Mouse (Mus musculus) hindbrain, embryonic 11.5 days (tissue): ENCODE measurements around the gene Dcdc2c. TPM values are rescaled to one million over a fixed set of nuclear protein-coding genes. Genes with fewer than 3 reads are reported as not detected.
A peak's percentile ranks its signal among the peaks of the same experiment; 100 is the strongest.

Source experiments
- ATAC-seq: fragments of 200-750 bp; cut with Nextera tagmentation; 2 replicates; pipeline ENCODE4 v1.8.0; 2017; ENCODE audit warnings: mild to moderate bottlenecking, moderate TSS enrichment, moderate library complexity; ENCODE audit not compliant: low FRiP score
- DNase-seq: peaks from one replicate; pipeline ENCODE4 v3.0.0-alpha.2; 2015; ENCODE audit warnings: low spot score
- H3K27ac ChIP-seq: fragments of 300-500 bp; sonication (generic); 2 replicates; pipeline ENCODE4 v1.5.1; 2014; ENCODE audit warnings: mild to moderate bottlenecking, low read depth, low read length
- H3K27me3 ChIP-seq: fragments of 300-500 bp; sonication (generic); 2 replicates; pipeline ENCODE4 v1.6.1; 2014; ENCODE audit warnings: mild to moderate bottlenecking, low read length, moderate library complexity, mixed read lengths; ENCODE audit not compliant: control insufficient read depth, insufficient read depth
- H3K36me3 ChIP-seq: fragments of 300-500 bp; sonication (generic); 2 replicates; pipeline ENCODE4 v1.6.1; 2014; ENCODE audit warnings: mild to moderate bottlenecking, low read length, moderate library complexity, mixed read lengths; ENCODE audit not compliant: control insufficient read depth, insufficient read depth
- H3K4me1 ChIP-seq: fragments of 300-500 bp; sonication (generic); replicated peaks from 2 replicates; pipeline ENCODE4 v1.6.1; 2014; ENCODE audit warnings: low read length, mixed read lengths; ENCODE audit not compliant: control insufficient read depth, insufficient read depth
- H3K4me2 ChIP-seq: fragments of 300-500 bp; sonication (generic); replicated peaks from 2 replicates; pipeline ENCODE4 v1.6.1; 2014; ENCODE audit warnings: mild to moderate bottlenecking, low read depth, low read length
- H3K4me3 ChIP-seq: fragments of 300-500 bp; sonication (generic); 2 replicates; pipeline ENCODE4 v1.5.1; 2014; ENCODE audit warnings: low read depth, low read length
- H3K9ac ChIP-seq: fragments of 300-500 bp; sonication (generic); 2 replicates; pipeline ENCODE4 v1.6.1; 2014; ENCODE audit warnings: low read depth, low read length
- H3K9me3 ChIP-seq: fragments of 300-500 bp; sonication (generic); 2 replicates; pipeline ENCODE4 v1.6.1; 2016; ENCODE audit warnings: low read length; ENCODE audit not compliant: control insufficient read depth
- WGBS: fragments of 180-500 bp; shearing (Covaris S2); extraction: QIAGEN DNeasy Blood & Tissue Kit; methylation state at CpG from one replicate; pipeline ENCODE4 v1.1.7; 2014; 5-methylcytosine and 5-hydroxymethylcytosine counted together
- polyA plus RNA-seq: library from polyadenylated mRNA; unstranded; fragments of >200 nt; fragmentation: Nextera tagmentation; extraction: Ambion mirVana; gene quantifications from 2 replicates; pipeline ENCODE4 v1.2.1, GENCODE M21; 2014

Gene Dcdc2c
- polyA plus RNA-seq, 1 experiment from 2014 or later = 0.22 TPM

GRCm38 (mm10) chr12:28582423-28582822 lies 30.2 kb upstream of the Dcdc2c start, which contains the start of gene Allc:
Allc (minus strand) TSS chr12:28582523.
- no peak within 1 kb of the TSS for H3K9ac ChIP-seq
- H3K36me3 ChIP-seq = no peaks in the 10 kb centered on the region
- H3K4me1 ChIP-seq = no peaks in the 10 kb centered on the region
- H3K4me2 ChIP-seq = no peak within 1 kb of the TSS
- 91% methylated on average over 8 of the region's 8 CpGs for WGBS
- H3K9me3 ChIP-seq = no peaks in the 10 kb centered on the region
- no peaks in the 10 kb centered on the region for H3K27me3 ChIP-seq
- DNase-seq (no peak), ATAC-seq (no peak)
- H3K4me3 ChIP-seq = no peak within 1 kb of the TSS
- no peak within 1 kb of the TSS for H3K27ac ChIP-seq

GRCm38 (mm10) chr12:28579132-28579531 lies 26.9 kb upstream of the Dcdc2c start:
- H3K4me3 ChIP-seq = no peak overlapping the region
- H3K4me2 ChIP-seq = no peak overlapping the region
- H3K27me3 ChIP-seq = no peaks in the 10 kb centered on the region
- H3K4me1 ChIP-seq = no peaks in the 10 kb centered on the region
- H3K36me3 ChIP-seq = no peaks in the 10 kb centered on the region
- peak; percentile 47 for DNase-seq
- no peak for ATAC-seq
- no peak overlapping the region for H3K27ac ChIP-seq
- no peaks in the 10 kb centered on the region for H3K9me3 ChIP-seq
- WGBS = 32% methylated on average over 4 of the region's 4 CpGs
- no peak overlapping the region for H3K9ac ChIP-seq

GRCm38 (mm10) chr12:28578147-28578546 lies 25.9 kb upstream of the Dcdc2c start:
- 86% methylated on average over 3 of the region's 3 CpGs for WGBS

GRCm38 (mm10) chr12:28575366-28576070 lies 23.3 kb upstream of the Dcdc2c start:
- H3K4me1 ChIP-seq = no peaks in the 10 kb centered on the region
- WGBS = 77% methylated on average over 6 of the region's 6 CpGs
- no peaks in the 10 kb centered on the region for H3K27me3 ChIP-seq
- no peaks in the 10 kb centered on the region for H3K36me3 ChIP-seq
- no peak overlapping the region for H3K9ac ChIP-seq
- no peak overlapping the region for H3K4me3 ChIP-seq
- no peak overlapping the region for H3K4me2 ChIP-seq
- no peak overlapping the region for H3K27ac ChIP-seq
- no peaks in the 10 kb centered on the region for H3K9me3 ChIP-seq
- DNase-seq (no peak), ATAC-seq (no peak)

More at GRCm38 (mm10) chr12:28578147-28578546, 25.9 kb upstream of the Dcdc2c start:
- H3K27me3 ChIP-seq = no peaks in the 10 kb centered on the region
- no peak overlapping the region for H3K4me3 ChIP-seq
- no peaks in the 10 kb centered on the region for H3K4me1 ChIP-seq
- no peak overlapping the region for H3K27ac ChIP-seq
- ATAC-seq (no peak), DNase-seq (no peak)
- H3K9me3 ChIP-seq = no peaks in the 10 kb centered on the region
- no peaks in the 10 kb centered on the region for H3K36me3 ChIP-seq
- H3K9ac ChIP-seq = no peak overlapping the region
- no peak overlapping the region for H3K4me2 ChIP-seq

- Histone ChIP-seq H3K9me3 (no peaks in the 10 kb centered on the region), H3K9ac (no peak overlapping the region), H3K4me2 (no peak overlapping the region), H3K27ac (no peak overlapping the region), H3K4me3 (no peak overlapping the region), H3K27me3 (no peaks in the 10 kb centered on the region), H3K4me1 (no peaks in the 10 kb centered on the region), H3K36me3 (no peaks in the 10 kb centered on the region)
- no peak for ATAC-seq
- DNase-seq = no peak
- 89% methylated on average over 2 of the region's 2 CpGs for WGBS
Measured at GRCm38 (mm10) chr12:28572241-28572640, 20.0 kb upstream of the Dcdc2c start.

- Histone ChIP-seq H3K27ac (no peak overlapping the region), H3K36me3 (no peaks in the 10 kb centered on the region), H3K4me1 (no peaks in the 10 kb centered on the region), H3K9me3 (no peaks in the 10 kb centered on the region), H3K4me2 (no peak overlapping the region), H3K9ac (no peak overlapping the region), H3K27me3 (no peaks in the 10 kb centered on the region), H3K4me3 (no peak overlapping the region)
- 64% methylated on average over 18 of the region's 18 CpGs for WGBS
- no peak for DNase-seq
- no peak for ATAC-seq
Measured at GRCm38 (mm10) chr12:28551775-28552174, 424 bp downstream of the Dcdc2c start.

GRCm38 (mm10) chr12:28548887-28549286 lies 3.3 kb downstream of the Dcdc2c start:
- DNase-seq = no peak
- Histone ChIP-seq H3K4me2 (no peak overlapping the region), H3K4me3 (no peak overlapping the region), H3K4me1 (no peaks in the 10 kb centered on the region), H3K27me3 (no peaks in the 10 kb centered on the region), H3K9me3 (no peaks in the 10 kb centered on the region), H3K27ac (no peak overlapping the region), H3K9ac (no peak overlapping the region), H3K36me3 (no peaks in the 10 kb centered on the region)
- WGBS = 73% methylated on average over 4 of the region's 4 CpGs
- no peak for ATAC-seq

GRCm38 (mm10) chr12:28514264-28514775 lies 37.9 kb downstream of the Dcdc2c start:
- Histone ChIP-seq H3K36me3 (no peaks in the 10 kb centered on the region), H3K4me1 (no peaks in the 10 kb centered on the region), H3K4me2 (no peak overlapping the region), H3K27ac (no peak overlapping the region), H3K4me3 (no peak overlapping the region), H3K9ac (no peak overlapping the region), H3K27me3 (no peaks in the 10 kb centered on the region), H3K9me3 (no peaks in the 10 kb centered on the region)
- DNase-seq = no peak
- ATAC-seq = no peak
- WGBS = 58% methylated on average over 1 of the region's 1 CpGs

- no peak overlapping the region for H3K9ac ChIP-seq
- no peaks in the 10 kb centered on the region for H3K36me3 ChIP-seq
- DNase-seq = no peak
- no peak for ATAC-seq
- no peaks in the 10 kb centered on the region for H3K4me1 ChIP-seq
- WGBS = 31% methylated on average over 5 of the region's 5 CpGs
- H3K27me3 ChIP-seq = no peaks in the 10 kb centered on the region
- no peak overlapping the region for H3K4me2 ChIP-seq
- H3K4me3 ChIP-seq = no peak overlapping the region
- H3K9me3 ChIP-seq = no peaks in the 10 kb centered on the region
- no peak overlapping the region for H3K27ac ChIP-seq
Measured at GRCm38 (mm10) chr12:28509699-28510280, 42.4 kb downstream of the Dcdc2c start.
